Mouse (Mus musculus): ENCODE data around the gene Jmjd7. TPM values are rescaled to one million over a fixed set of nuclear protein-coding genes. Genes with fewer than 3 reads are reported as not detected.
A peak's percentile ranks its signal among the peaks of the same experiment; 100 is the strongest.

The Jmjd7 gene
- polyA plus RNA-seq, 1 experiment, result 13.0 TPM

- TF ChIP-seq POLR2A (IDR thresholded peaks at IDR 0.05; ENCODE audit: borderline replicate concordance, control insufficient read depth, low read depth, low read length) (no peak), CTCF (IDR thresholded peaks at IDR 0.05; ENCODE audit: control insufficient read depth, insufficient read depth, low read length) (no peak)
- H3K27ac ChIP-seq (ENCODE audit: control insufficient read depth, insufficient read depth, low read depth, low read length, poor library complexity), result no peak overlapping the region
- 74% methylated on average over 2 of the region's 2 CpGs for WGBS
- peaks cover 1% of the 10 kb centered on the region for H3K4me1 ChIP-seq (ENCODE audit: control insufficient read depth, insufficient read depth, low read length)
- no peak overlapping the region for H3K4me3 ChIP-seq (replicated peaks; ENCODE audit: control insufficient read depth, low read depth, low read length)
Observed at GRCm38 (mm10) chr2:120003970-120004369, 23.3 kb upstream of the Jmjd7 start.

GRCm38 (mm10) chr2:120006696-120007095, 20.6 kb upstream of the Jmjd7 start:
- no peak for TF ChIP-seq POLR2A (IDR thresholded peaks at IDR 0.05; ENCODE audit: borderline replicate concordance, control insufficient read depth, low read depth, low read length)
- TF ChIP-seq CTCF (IDR thresholded peaks at IDR 0.05; ENCODE audit: control insufficient read depth, insufficient read depth, low read length), result no peak
- 90% methylated on average over 7 of the region's 7 CpGs for WGBS
- H3K4me1 ChIP-seq (ENCODE audit: control insufficient read depth, insufficient read depth, low read length), result peaks cover 1% of the 10 kb centered on the region
- no peak overlapping the region for H3K27ac ChIP-seq (ENCODE audit: control insufficient read depth, insufficient read depth, low read depth, low read length, poor library complexity)
- no peak overlapping the region for H3K4me3 ChIP-seq (replicated peaks; ENCODE audit: control insufficient read depth, low read depth, low read length)

GRCm38 (mm10) chr2:120007680-120008210, 19.5 kb upstream of the Jmjd7 start:
- no peak for TF ChIP-seq POLR2A (IDR thresholded peaks at IDR 0.05; ENCODE audit: borderline replicate concordance, control insufficient read depth, low read depth, low read length)
- TF ChIP-seq CTCF (IDR thresholded peaks at IDR 0.05; ENCODE audit: control insufficient read depth, insufficient read depth, low read length), result no peak
- Histone ChIP-seq H3K4me3 (replicated peaks; ENCODE audit: control insufficient read depth, low read depth, low read length) (no peak overlapping the region), H3K4me1 (ENCODE audit: control insufficient read depth, insufficient read depth, low read length) (no peaks in the 10 kb centered on the region; the same call in 1 of the 2 replicates), H3K27ac (ENCODE audit: control insufficient read depth, insufficient read depth, low read depth, low read length, poor library complexity) (no peak overlapping the region)
- WGBS, result 77% methylated on average over 4 of the region's 4 CpGs

GRCm38 (mm10) chr2:120008672-120009071, 18.6 kb upstream of the Jmjd7 start:
- 9% methylated on average over 4 of the region's 4 CpGs for WGBS
- Histone ChIP-seq H3K27ac (ENCODE audit: control insufficient read depth, insufficient read depth, low read depth, low read length, poor library complexity) (no peak overlapping the region), H3K4me1 (ENCODE audit: control insufficient read depth, insufficient read depth, low read length) (no peaks in the 10 kb centered on the region; the same call in 1 of the 2 replicates), H3K4me3 (replicated peaks; ENCODE audit: control insufficient read depth, low read depth, low read length) (no peak overlapping the region)
- TF ChIP-seq CTCF (IDR thresholded peaks at IDR 0.05; ENCODE audit: control insufficient read depth, insufficient read depth, low read length) (no peak), POLR2A (IDR thresholded peaks at IDR 0.05; ENCODE audit: borderline replicate concordance, control insufficient read depth, low read depth, low read length) (no peak)

GRCm38 (mm10) chr2:120011462-120012200, 15.7 kb upstream of the Jmjd7 start:
- H3K27ac ChIP-seq (ENCODE audit: control insufficient read depth, insufficient read depth, low read depth, low read length, poor library complexity), result no peak overlapping the region
- no peak overlapping the region for H3K4me3 ChIP-seq (replicated peaks; ENCODE audit: control insufficient read depth, low read depth, low read length)
- H3K4me1 ChIP-seq (ENCODE audit: control insufficient read depth, insufficient read depth, low read length), result no peaks in the 10 kb centered on the region; the same call in 1 of the 2 replicates
- WGBS, result 80% methylated on average over 8 of the region's 8 CpGs
- no peak for TF ChIP-seq POLR2A (IDR thresholded peaks at IDR 0.05; ENCODE audit: borderline replicate concordance, control insufficient read depth, low read depth, low read length)
- peak; percentile 44 for TF ChIP-seq CTCF (IDR thresholded peaks at IDR 0.05; ENCODE audit: control insufficient read depth, insufficient read depth, low read length)

GRCm38 (mm10) chr2:120012924-120013323, 14.4 kb upstream of the Jmjd7 start:
- WGBS, result 82% methylated on average over 13 of the region's 13 CpGs
- Histone ChIP-seq H3K27ac (ENCODE audit: control insufficient read depth, insufficient read depth, low read depth, low read length, poor library complexity) (no peak overlapping the region), H3K4me1 (ENCODE audit: control insufficient read depth, insufficient read depth, low read length) (no peaks in the 10 kb centered on the region), H3K4me3 (replicated peaks; ENCODE audit: control insufficient read depth, low read depth, low read length) (no peak overlapping the region)
- TF ChIP-seq CTCF (IDR thresholded peaks at IDR 0.05; ENCODE audit: control insufficient read depth, insufficient read depth, low read length), result no peak
- TF ChIP-seq POLR2A (IDR thresholded peaks at IDR 0.05; ENCODE audit: borderline replicate concordance, control insufficient read depth, low read depth, low read length), result no peak

- WGBS, result 92% methylated on average over 2 of the region's 2 CpGs
- Histone ChIP-seq H3K4me3 (replicated peaks; ENCODE audit: control insufficient read depth, low read depth, low read length) (no peak overlapping the region), H3K4me1 (ENCODE audit: control insufficient read depth, insufficient read depth, low read length) (no peaks in the 10 kb centered on the region), H3K27ac (ENCODE audit: control insufficient read depth, insufficient read depth, low read depth, low read length, poor library complexity) (no peak overlapping the region)
- TF ChIP-seq CTCF (IDR thresholded peaks at IDR 0.05; ENCODE audit: control insufficient read depth, insufficient read depth, low read length) (no peak), POLR2A (IDR thresholded peaks at IDR 0.05; ENCODE audit: borderline replicate concordance, control insufficient read depth, low read depth, low read length) (no peak)
Observed at GRCm38 (mm10) chr2:120013831-120014486, 13.3 kb upstream of the Jmjd7 start.

GRCm38 (mm10) chr2:120015882-120016281, 11.4 kb upstream of the Jmjd7 start:
- H3K27ac ChIP-seq (ENCODE audit: control insufficient read depth, insufficient read depth, low read depth, low read length, poor library complexity), result no peak overlapping the region
- H3K4me1 ChIP-seq (ENCODE audit: control insufficient read depth, insufficient read depth, low read length), result no peaks in the 10 kb centered on the region
- H3K4me3 ChIP-seq (replicated peaks; ENCODE audit: control insufficient read depth, low read depth, low read length), result no peak overlapping the region
- no peak for TF ChIP-seq CTCF (IDR thresholded peaks at IDR 0.05; ENCODE audit: control insufficient read depth, insufficient read depth, low read length)
- WGBS, result 67% methylated on average over 4 of the region's 4 CpGs
